Mouse (Mus musculus): Measurements from ENCODE around the gene Bloc1s5.

The Bloc1s5 gene

GRCm38 (mm10) chr13:38554210-38554609 is 80.7 kb downstream of the Bloc1s5 start:
- DNase-seq, result no peak

GRCm38 (mm10) chr13:38548681-38549080 is 86.2 kb downstream of the Bloc1s5 start:
- DNase-seq, result no peak

GRCm38 (mm10) chr13:38547717-38548116 is 87.2 kb downstream of the Bloc1s5 start:
- no peak for DNase-seq

GRCm38 (mm10) chr13:38546754-38547153 is 88.2 kb downstream of the Bloc1s5 start:
- DNase-seq, result no peak

GRCm38 (mm10) chr13:38545460-38545859 is 89.4 kb downstream of the Bloc1s5 start:
- DNase-seq, result no peak

- DNase-seq, result no peak
These were observed 90.0 kb downstream of the Bloc1s5 start for GRCm38 (mm10) chr13:38544769-38545445.

- no peak for DNase-seq
These were observed 91.3 kb downstream of the Bloc1s5 start for GRCm38 (mm10) chr13:38543455-38544125.
